Mouse (Mus musculus) regulatory T cell (primary cell): ENCODE data around the gene Rin2.

Source experiments
- in situ Hi-C: fragments of 300-600 bp; cut with MboI, MseI; formaldehyde crosslinking; loops from one replicate; pipeline ENCODE4 v1.15.1; 2025; ENCODE audit warnings: high pct_unique_total_duplicates

Rin2 gene

DNA sequence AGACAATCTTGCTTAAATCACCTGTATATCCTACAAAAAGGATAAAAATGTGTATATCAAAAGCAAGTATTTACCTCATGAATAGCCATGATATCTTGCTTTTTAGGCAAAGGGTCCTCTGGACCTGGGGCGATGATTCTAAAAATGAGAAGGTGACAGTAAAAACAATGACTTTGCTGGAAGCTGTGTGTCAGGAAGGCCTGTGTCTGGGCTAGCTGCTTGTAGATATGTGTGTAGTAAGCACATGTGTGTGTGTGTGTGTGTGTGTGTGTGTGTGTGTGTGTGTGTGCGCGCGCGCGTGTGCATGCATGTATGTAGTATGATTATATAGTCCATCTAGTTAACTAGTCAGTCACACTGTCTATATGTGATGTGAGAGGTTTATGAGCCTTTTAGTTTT lies 218.7 kb downstream of the Rin2 start:
- in situ Hi-C loops: no loop called here

DNA sequence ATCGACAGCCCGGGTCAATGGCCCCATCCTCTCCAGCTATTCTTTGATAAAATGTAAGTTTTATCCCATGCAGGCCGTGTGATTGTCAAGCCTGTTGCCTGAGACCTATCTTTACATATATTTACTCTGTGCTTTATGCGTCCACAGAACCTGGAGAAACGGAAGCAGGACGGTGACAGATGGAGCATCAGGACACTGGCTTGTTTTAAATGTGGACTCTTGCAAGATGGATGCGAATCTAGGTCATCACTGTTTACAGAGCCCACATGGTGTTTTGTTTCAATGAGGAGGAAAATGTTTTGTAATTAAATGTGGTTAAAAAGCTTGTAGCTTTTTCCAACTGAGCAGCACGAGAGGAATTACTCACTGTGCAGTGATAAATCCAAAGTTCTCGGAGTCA lies 223.1 kb downstream of the Rin2 start:
- in situ Hi-C loops: no loop called here

DNA sequence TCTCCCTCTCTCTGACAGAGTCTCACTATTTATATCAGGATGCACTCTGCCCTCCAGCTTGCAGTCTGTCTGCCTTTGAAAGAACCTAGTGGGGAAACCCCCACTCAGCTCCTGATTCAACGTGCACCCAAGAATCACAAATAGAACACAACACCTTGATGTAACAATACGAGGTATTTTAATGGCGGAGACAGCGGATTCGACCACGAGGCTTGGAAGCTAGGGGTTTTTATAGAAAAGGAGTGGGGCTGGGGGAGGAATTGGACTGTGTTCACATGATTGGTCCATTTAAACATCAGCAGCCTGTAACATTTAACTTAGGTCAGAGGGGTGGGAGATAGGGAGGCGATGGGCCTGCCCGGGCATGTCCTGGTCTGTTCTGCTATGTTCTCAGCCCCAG lies 225.3 kb downstream of the Rin2 start:
- in situ Hi-C loops: loop anchor here (25.0 kb wide), 1 partner anchor 1112 kb away; the partner anchor contains the start of gene Xrn2

DNA sequence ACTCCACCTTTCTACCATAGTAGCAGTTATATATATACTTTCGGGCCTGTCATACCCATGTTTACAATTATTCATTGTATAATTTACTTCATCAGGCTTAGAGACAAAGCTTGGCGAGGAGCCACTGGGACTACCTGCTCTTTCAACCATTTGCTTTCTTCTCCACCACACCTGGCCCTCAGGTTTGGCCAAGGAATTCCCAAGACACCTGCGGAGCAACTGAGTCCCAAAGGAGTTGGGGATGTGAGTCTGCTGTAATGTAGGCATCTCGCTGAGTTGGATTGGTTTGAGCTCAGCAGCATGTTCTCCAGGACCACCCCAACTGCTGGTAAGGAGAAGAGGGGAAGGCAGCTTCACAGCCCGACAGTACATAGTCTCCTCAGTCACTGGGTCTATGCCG lies 226.8 kb downstream of the Rin2 start, which contains the start of gene Naa20:
TSS of gene Naa20 (plus strand) at position 239 of the 400 bp plus-strand sequence.
- in situ Hi-C loops: loop anchor here (25.0 kb wide), 1 partner anchor 1110 kb away; the partner anchor contains the start of gene Xrn2

DNA sequence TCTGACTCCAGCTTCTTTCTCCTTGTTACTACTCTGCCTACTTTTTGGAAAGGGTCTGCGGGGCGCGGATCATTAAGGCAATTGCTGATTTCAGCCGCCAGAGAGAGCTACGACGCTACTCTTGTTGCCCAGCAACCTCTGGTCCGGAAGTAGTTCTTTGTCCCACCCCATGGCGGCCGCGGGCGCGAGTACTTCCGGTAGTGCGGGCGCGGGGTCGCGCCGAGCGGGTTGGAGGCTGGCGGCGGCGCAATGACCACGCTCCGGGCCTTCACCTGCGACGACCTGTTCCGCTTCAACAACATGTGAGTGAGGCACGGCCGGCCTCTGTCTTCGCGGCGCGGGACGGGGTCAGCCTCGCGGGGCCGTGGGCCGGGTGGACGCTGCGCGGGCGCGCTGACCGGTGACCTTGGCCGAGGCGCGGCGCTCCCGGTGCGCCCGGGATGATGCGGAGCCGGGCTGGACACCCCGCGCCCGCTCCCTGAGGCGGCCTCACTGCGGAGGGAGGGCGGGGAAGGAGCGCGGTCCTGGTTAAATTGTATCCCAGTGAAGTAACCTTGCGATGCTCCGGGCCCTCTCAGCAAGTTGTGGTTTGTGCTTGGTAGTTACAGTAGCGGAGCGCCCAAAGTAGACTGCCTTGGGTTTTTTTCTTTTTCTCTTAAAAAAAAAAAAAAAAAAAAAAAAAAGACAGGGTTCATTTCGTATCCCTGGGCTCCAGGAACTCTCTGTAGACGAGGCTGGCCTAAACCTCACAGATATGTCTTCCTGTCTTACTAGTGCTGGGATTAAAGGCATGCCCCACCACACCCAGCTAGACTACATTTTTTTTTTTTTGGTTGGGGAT lies 228.3 kb downstream of the Rin2 start:
- in situ Hi-C loops: loop anchor here (25.0 kb wide), 1 partner anchor 1109 kb away; the partner anchor contains the start of gene Xrn2

DNA sequence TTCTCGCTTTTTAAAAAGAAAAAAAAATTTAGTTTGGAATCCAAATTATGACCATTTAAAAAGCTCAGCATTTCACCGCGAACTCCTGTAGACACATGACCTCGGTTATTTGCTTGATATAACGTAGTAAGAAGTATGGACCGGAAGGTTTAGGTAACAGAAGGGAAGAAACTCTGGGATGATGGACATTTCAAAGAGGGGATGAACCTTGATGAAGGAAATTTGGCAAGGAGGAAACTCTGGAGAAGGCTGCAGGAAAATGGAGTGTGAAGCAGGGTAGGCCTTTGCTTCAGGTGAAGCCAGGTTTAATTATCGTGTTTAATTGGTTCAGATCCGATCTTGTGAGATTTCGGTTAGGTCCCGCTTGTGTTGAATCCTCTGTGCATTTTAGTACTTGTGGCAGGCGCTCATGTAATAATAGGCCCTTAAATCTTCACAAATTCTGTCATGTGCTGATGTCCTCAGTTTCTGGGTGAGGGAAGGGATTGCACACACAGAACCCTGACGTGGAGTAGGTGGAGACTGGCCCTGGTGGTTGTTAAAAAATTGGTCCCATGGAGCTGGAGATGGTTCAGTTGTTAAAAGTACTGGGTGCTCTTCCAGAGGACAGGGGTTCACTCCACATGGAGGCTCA lies 229.1 kb downstream of the Rin2 start:
- in situ Hi-C loops: loop anchor here (25.0 kb wide), 1 partner anchor 1108 kb away; the partner anchor contains the start of gene Xrn2

DNA sequence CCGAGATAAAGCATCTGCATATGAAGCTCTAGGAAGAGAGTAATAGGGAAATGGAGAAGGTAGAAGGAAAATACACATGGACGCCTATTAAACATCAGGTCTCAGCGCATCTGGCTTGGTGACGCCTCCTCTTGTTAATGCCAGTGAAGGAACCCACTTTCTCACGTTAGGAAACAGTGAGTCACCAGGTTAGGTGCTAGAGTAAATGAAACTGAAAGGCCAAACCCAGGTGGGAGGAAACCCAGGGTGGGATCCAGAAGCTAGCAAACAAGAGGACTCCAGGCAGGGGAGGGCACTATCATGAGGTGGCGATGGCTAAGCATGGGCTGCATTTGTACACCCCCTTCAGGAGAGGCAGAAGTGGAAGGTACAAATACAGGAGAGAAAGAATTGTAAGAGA lies 230.1 kb downstream of the Rin2 start:
- in situ Hi-C loops: loop anchor here (25.0 kb wide), 1 partner anchor 1107 kb away; the partner anchor contains the start of gene Xrn2

DNA sequence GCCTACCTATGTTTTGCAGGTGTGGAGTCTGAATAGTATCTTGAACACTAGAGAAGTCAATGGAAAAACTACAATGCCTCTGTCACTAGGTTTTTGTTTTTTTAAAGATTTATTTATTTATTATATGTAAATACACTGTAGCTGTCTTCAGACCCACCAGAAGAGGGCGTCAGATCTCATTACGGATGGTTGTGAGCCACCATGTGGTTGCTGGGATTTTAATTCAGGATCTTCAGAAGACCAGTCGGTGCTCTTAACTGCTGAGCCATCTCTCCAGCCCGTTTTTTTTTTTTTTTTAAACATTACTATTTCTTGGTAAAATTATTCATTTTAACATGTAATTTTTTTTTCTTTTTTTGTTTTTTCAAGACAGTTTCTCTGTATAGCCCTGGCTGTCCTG lies 230.9 kb downstream of the Rin2 start:
- in situ Hi-C loops: loop anchor here (25.0 kb wide), 1 partner anchor 1106 kb away; the partner anchor contains the start of gene Xrn2

DNA sequence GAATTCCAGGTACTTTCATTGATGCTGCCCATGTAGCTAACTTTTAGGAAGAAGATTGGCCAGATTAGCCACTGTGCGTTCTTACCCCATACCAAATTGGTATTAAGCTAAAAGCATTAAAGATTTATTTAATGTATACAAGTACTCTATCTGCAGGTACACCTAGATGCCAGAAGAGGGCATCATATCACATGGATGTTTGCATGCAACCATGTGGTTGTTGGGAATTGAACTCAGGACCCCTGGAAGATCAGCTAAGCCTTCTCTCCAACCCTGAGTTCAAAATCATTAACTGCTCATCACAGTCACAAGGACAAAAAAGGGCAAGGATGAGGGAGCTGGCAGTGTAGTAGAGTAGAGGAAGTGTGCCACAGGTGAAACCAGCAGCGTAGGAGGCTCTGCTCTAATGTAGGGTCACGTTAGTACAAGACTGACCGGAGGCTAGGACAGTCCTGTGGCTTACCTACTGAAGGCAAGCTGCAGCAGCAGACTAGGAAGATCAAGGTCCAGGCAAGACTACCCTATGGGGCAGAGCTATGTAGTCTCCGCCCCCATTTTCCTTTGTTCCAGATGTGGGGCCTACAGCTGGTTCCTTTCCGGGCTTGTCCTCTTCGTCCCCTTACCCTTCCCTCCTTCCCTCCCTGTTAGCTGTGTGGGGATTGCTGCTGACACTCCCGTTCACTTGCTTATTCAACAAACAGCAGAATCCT lies 246.1 kb downstream of the Rin2 start:
- in situ Hi-C loops: loop anchor here (25.0 kb wide), 1 partner anchor 1091 kb away; the partner anchor contains the start of gene Xrn2

DNA sequence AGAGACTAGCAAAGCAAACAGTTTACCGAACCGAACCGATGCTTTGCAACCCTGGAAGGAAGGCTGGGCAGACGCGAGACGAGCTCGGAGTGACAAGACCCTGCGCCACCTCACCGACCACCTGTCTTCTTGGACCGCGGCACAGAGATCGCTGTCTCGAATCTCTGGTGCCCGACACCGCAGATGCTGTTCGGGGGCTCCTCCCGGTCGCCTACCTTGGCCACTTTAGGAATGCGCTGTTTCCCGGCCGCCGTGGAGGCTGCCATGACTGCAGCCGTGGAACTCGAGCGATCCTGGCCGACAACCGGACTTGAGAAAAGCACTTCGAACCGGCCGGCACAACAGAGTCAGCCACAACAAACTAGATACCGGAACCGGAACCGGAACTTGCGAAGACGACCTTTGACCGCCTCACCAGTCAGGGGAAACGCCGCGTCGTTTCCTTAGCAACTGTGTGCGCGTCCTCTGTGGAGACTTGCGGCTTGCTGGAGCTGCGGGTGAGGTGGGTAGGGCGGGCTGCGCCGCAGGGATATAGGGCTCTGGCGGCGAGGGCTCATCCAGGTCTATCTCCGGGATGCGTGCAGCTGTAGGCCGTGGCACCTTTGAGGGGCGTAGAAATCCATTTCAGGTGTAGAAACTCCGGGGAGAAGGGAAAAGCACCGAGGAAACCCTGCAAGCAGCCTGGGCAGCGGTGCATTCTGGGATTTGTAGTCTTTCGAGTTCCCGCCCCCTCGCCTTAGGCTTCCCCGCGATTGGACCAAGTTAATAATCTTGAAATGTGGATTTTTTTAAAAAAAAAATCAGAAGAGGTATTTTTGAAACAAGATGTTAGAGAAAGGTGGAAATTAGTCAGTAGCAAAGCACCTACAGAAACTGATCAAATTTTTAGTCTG lies 259.6 kb downstream of the Rin2 start, which contains the start of the genes Cfap61 and Crnkl1:
TSS of gene Cfap61 (plus strand) at position 446 of the 893 bp plus-strand sequence.
TSS of gene Crnkl1 (minus strand) at position 676 of the 893 bp plus-strand sequence.
- in situ Hi-C loops: loop anchor here (25.0 kb wide), 1 partner anchor 928 kb away; the partner anchor contains the start of gene Kiz

DNA sequence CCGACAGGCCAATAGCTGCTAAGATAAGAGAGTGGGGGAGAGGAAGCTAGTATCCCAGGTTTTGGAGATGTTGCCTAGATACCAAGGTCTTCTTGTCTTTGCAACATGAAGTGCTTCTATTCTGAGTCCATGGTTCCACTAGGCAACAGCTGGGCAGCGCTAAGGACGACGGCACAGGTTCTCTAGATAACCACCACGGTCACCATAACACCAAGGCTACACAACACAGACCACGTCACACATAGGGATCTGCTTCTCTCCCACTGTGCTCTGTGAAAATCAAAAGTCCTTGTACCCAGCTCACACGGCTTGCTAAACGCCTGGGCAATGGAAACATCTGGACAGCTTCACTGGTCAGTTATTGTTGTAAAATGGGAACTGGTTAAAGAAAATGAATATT lies 262.0 kb downstream of the Rin2 start:
- in situ Hi-C loops: loop anchor here (25.0 kb wide), 1 partner anchor 925 kb away; the partner anchor contains the start of gene Kiz
